Mouse (Mus musculus) CD8-positive naive resting alpha-beta T cell, adult 2 months (primary cell): ENCODE data around the gene Obsl1.

Source experiments
- DNase-seq, 2 experiments: peaks; one replicate each; pipeline ENCODE4 v3.0.0; 2022; ENCODE audit warnings: low read depth in 2 of 2, low spot score in 2 of 2

Gene Obsl1

GRCm38 (mm10) chr1:75505956-75506831 is at the start of gene Obsl1:
Gene Obsl1, minus strand, starts transcription at chr1:75506452.
- DNase-seq = no peak

GRCm38 (mm10) chr1:75555680-75556079 is 49.4 kb upstream of the Obsl1 start:
- DNase-seq = no peak

- no peak for DNase-seq
Observed at GRCm38 (mm10) chr1:75550586-75550985, 44.3 kb upstream of the Obsl1 start.

GRCm38 (mm10) chr1:75549289-75550279 is 43.3 kb upstream of the Obsl1 start:
- DNase-seq = no peak

- no peak for DNase-seq
Observed at GRCm38 (mm10) chr1:75548871-75549270, 42.6 kb upstream of the Obsl1 start.

- no peak for DNase-seq
Observed at GRCm38 (mm10) chr1:75548083-75548482, 41.8 kb upstream of the Obsl1 start.

GRCm38 (mm10) chr1:75547351-75547750 is 41.1 kb upstream of the Obsl1 start:
- no peak for DNase-seq

GRCm38 (mm10) chr1:75545965-75546956 is 40.0 kb upstream of the Obsl1 start, which contains the start of gene Slc4a3:
Gene Slc4a3, plus strand, starts transcription at chr1:75546266.
- DNase-seq = no peak

- DNase-seq = no peak
Observed at GRCm38 (mm10) chr1:75544351-75544750, 38.1 kb upstream of the Obsl1 start.

GRCm38 (mm10) chr1:75541496-75541895 is 35.2 kb upstream of the Obsl1 start:
- DNase-seq = no peak

GRCm38 (mm10) chr1:75538597-75539190 is 32.4 kb upstream of the Obsl1 start:
- no peak for DNase-seq

GRCm38 (mm10) chr1:75537587-75537986 is 31.3 kb upstream of the Obsl1 start:
- DNase-seq = no peak

GRCm38 (mm10) chr1:75533325-75534252 is 27.3 kb upstream of the Obsl1 start:
- no peak for DNase-seq

- DNase-seq = no peak
Observed at GRCm38 (mm10) chr1:75532280-75533172, 26.3 kb upstream of the Obsl1 start.

GRCm38 (mm10) chr1:75530546-75530945 is 24.3 kb upstream of the Obsl1 start:
- no peak for DNase-seq

- no peak for DNase-seq
Observed at GRCm38 (mm10) chr1:75524679-75525078, 18.4 kb upstream of the Obsl1 start.

GRCm38 (mm10) chr1:75521321-75522031 is 15.2 kb upstream of the Obsl1 start, which contains the start of gene Stk11ip:
Gene Stk11ip, plus strand, starts transcription at chr1:75521529.
- DNase-seq = peak; percentile 83 to 87
